Mouse (Mus musculus) heart, adult 10 weeks (tissue): Measurements from ENCODE around the gene Olfr618. TPM values are rescaled to one million over a fixed set of nuclear protein-coding genes. Genes with fewer than 3 reads are reported as not detected.

Source experiments
- polyA plus RNA-seq: library from polyadenylated mRNA; stranded (reverse); fragments of 350-450 nt; fragmentation: Illumina TruSeq; extraction: RNeasy Lipid Tissue Mini Kit (QIAGEN cat#74804); gene quantifications from one replicate; pipeline ENCODE4 v1.2.3, GENCODE M21; 2014; ENCODE audit warnings: low read depth, low replicate concordance

Gene Olfr618
- polyA plus RNA-seq, result not detected

DNA sequence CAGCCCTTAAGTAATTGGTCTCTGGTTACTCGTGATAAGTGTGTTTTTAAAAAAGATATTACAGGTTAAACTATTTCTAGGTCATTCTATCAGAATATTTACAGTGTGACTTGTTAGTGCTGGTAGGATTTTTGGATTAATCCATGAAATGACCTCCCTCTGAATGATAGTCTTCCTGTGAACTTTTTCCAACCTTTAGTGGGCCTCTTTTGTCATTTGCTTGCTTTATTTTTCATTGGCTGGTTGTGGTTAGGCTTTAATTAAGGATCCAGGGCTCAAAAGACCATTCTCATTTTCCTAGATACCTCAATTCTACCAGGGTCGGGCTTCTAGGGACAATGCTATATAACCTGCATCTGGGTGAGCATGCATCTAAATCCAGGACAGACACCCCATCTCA is at the start of gene Olfr618:
TSS of gene Olfr618 (plus strand) at position 301 of the 400 bp plus-strand sequence.

DNA sequence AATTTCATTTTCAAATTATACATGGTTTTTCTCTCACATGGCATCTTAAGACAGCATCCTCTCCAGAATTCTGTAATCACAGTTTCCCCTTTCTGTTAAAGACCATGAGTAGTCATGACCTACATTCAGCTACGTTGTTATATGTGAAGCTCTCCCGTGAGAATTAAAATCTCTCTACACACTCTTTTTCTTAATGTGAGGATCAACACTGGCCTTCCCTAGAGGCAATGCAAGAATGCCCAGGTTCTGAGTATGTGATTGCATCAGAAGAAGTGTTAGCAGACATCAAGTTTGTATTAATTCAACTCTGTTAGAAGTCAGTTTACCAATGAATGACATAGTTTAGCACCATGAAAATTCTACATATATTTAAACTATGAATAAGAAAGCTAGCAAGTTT is 47.3 kb upstream of the Olfr618 start, which contains the start of gene Olfr612:
TSS of gene Olfr612 (minus strand) at position 101 of the 400 bp plus-strand sequence.

DNA sequence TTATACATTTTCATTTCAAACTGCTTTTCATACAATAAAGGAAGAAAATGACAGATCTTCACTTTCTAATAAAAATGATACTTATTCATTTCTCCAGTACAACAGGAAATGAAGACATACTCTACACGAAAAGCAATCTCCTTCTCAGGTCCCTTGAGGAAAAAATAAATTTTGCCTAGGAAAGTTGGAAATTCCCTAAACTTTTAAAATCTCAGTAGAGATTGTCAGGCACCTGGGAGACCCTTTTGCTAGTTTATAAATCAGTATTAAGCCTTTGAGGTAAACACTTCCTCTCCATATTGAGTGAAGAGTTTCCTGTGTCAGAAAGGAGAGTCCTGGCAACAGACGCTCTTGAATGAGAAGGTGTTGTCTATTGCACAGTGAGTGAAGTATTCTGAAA is 42.1 kb upstream of the Olfr618 start, which contains the start of gene Olfr613:
TSS of gene Olfr613 (plus strand) at position 301 of the 400 bp plus-strand sequence.

GRCm38 (mm10) chr7:103555779-103556178 is 34.1 kb upstream of the Olfr618 start, which contains the start of gene Olfr615:
Gene Olfr615 (plus strand): TSS chr7:103556079.

GRCm38 (mm10) chr7:103569043-103569442 is 20.9 kb upstream of the Olfr618 start, which contains the start of gene Olfr616:
Gene Olfr616 (minus strand): TSS chr7:103569143.

GRCm38 (mm10) chr7:103572761-103573160 is 17.1 kb upstream of the Olfr618 start, which contains the start of gene Olfr617:
Gene Olfr617 (plus strand): TSS chr7:103573061.

DNA sequence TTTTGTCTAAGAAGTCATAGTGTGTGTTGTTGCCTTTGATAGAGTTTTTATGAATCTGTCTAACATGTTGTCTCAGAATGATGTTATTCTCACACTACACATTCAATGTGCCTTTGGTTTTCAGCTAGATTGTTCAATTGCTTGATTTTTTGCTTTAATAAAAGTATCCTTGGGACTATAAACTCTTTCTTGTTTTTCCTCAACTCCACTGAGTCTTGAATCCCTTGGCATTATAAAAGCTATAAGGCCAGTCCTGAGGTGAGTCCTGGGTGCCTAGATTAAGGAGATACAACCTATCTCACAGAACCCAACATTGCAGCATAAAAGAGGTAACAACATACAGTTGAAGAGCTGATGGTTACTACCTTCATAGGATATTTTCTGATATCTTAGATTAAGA is 10.4 kb downstream of the Olfr618 start, which contains the start of gene Olfr619:
TSS of gene Olfr619 (plus strand) at position 301 of the 400 bp plus-strand sequence.

DNA sequence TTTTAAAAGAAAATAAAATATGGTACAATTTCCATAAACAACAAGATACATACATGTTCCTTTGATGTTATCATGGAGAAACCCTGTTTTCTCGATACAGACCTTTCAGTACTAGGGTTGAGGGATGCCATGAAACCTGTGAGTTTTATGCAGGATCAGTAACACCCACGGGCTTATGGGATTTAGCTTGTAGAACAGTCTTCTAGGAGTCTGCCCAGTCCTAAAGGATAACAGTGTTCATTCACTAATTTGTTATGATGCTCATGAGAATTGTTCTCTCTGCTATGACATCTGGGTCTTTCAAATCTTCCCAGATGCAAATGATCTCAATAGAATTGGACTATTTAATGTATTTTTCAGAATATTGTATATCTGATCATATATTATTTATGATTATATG is 22.5 kb downstream of the Olfr618 start, which contains the start of gene Olfr620:
TSS of gene Olfr620 (minus strand) at position 101 of the 400 bp plus-strand sequence.

DNA sequence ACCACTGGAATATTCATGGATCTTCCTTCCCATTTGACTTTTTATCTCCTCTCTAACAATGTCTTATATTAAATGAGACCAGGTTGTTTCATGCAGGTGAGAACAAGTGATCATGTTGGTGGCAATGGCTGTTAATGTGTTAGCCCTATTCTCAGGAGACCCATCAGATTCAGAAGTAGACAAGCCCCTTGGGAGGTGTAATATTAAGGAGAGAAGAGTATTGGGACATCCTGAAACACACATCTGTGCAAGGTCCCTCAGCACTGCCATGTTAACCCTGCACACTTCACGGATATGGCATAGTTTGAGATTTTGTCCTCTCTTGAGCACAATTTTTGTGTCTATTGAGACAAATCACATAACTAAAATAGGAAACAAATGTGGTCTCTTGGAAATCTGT is 52.7 kb downstream of the Olfr618 start, which contains the start of gene Olfr622:
TSS of gene Olfr622 (minus strand) at position 101 of the 400 bp plus-strand sequence.

Other genes starting within 250 kb of the Olfr618 start
- not detected for gene Olfr600, start 240.4 kb upstream of the Olfr618 start, polyA plus RNA-seq
- not detected for gene Olfr601, start 227.4 kb upstream of the Olfr618 start, polyA plus RNA-seq
- gene Olfr603, start 203.9 kb upstream of the Olfr618 start, polyA plus RNA-seq, result not detected
- gene Usp17lc, start 175.0 kb upstream of the Olfr618 start, polyA plus RNA-seq, result not detected
- gene Olfr605, start 144.7 kb upstream of the Olfr618 start, polyA plus RNA-seq, result not detected
- not detected for gene Olfr606, start 141.1 kb upstream of the Olfr618 start, polyA plus RNA-seq
- not detected for gene Olfr607, start 126.0 kb upstream of the Olfr618 start, polyA plus RNA-seq
- not detected for gene Olfr608, start 120.2 kb upstream of the Olfr618 start, polyA plus RNA-seq
- gene Olfr609, start 92.0 kb upstream of the Olfr618 start, polyA plus RNA-seq, result not detected
- not detected for gene Olfr610, start 78.0 kb upstream of the Olfr618 start, polyA plus RNA-seq
- gene Olfr611, start 69.3 kb upstream of the Olfr618 start, polyA plus RNA-seq, result not detected
- gene Olfr612, start 47.4 kb upstream of the Olfr618 start, polyA plus RNA-seq, result not detected
- gene Olfr613, start 42.0 kb upstream of the Olfr618 start, polyA plus RNA-seq, result not detected
- gene Olfr615, start 34.0 kb upstream of the Olfr618 start, polyA plus RNA-seq, result not detected
- gene Olfr616, start 21.0 kb upstream of the Olfr618 start, polyA plus RNA-seq, result not detected
- not detected for gene Olfr617, start 17.0 kb upstream of the Olfr618 start, polyA plus RNA-seq
- gene Olfr619, start 10.5 kb downstream of the Olfr618 start, polyA plus RNA-seq, result not detected
- gene Olfr620, start 22.4 kb downstream of the Olfr618 start, polyA plus RNA-seq, result not detected
- not detected for gene Olfr622, start 52.6 kb downstream of the Olfr618 start, polyA plus RNA-seq
- gene Olfr623, start 73.6 kb downstream of the Olfr618 start, polyA plus RNA-seq, result not detected
- not detected for gene Olfr624, start 81.1 kb downstream of the Olfr618 start, polyA plus RNA-seq
- not detected for gene Olfr625-ps1, start 92.6 kb downstream of the Olfr618 start, polyA plus RNA-seq
- not detected for gene Olfr243, start 124.6 kb downstream of the Olfr618 start, polyA plus RNA-seq
- not detected for gene Olfr628, start 140.3 kb downstream of the Olfr618 start, polyA plus RNA-seq
- not detected for gene Olfr629, start 154.8 kb downstream of the Olfr618 start, polyA plus RNA-seq
- not detected for gene Olfr630, start 167.2 kb downstream of the Olfr618 start, polyA plus RNA-seq
- gene Olfr69, start 181.5 kb downstream of the Olfr618 start, polyA plus RNA-seq, result not detected
- not detected for gene Olfr68, start 189.6 kb downstream of the Olfr618 start, polyA plus RNA-seq
- gene Olfr67, start 201.7 kb downstream of the Olfr618 start, polyA plus RNA-seq, result not detected
- 792 TPM for gene Hbb-bt, start 223.9 kb downstream of the Olfr618 start, polyA plus RNA-seq
- 6,129 TPM for gene Hbb-bs, start 238.0 kb downstream of the Olfr618 start, polyA plus RNA-seq